Mouse (Mus musculus): ENCODE data around the gene Pmm2.

The Pmm2 gene

DNA sequence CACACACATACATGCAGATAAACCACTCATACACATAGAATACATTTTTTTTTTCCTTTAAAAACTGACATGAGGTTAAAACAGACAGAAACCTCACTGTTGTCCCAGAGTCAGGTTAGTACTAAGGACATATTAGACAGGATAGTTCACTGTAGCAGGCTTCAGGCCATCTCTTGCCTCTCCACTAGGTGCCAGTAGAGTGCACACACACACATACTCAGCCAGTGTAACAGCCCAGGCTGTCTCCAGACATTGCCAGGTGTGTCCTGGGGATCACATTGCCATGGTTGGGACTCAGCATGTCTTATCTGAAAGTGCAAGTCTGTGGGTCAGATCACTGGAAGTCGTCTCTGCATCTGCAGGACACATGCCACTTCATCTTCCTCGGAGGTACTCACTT, 6.4 kb downstream of the Pmm2 start:
- ChIA-PET POLR2A (interaction anchor here in 3 of 4 experiments (0.5 to 4.0 kb wide), 6 partner anchors 24 to 154 kb away, joined by 3 to 24 read pairs (median 6); partner anchors contain the start of genes Carhsp1 (in 2 of the 3) and Abat (in 1 of the 3)), CTCF (interaction anchor here in 3 of 4 experiments (0.6 to 1.2 kb wide), 5 partner anchors 24 to 259 kb away, joined by 3 to 6 read pairs (median 4); partner anchors contain the start of gene Carhsp1 (in 3 of the 3))

DNA sequence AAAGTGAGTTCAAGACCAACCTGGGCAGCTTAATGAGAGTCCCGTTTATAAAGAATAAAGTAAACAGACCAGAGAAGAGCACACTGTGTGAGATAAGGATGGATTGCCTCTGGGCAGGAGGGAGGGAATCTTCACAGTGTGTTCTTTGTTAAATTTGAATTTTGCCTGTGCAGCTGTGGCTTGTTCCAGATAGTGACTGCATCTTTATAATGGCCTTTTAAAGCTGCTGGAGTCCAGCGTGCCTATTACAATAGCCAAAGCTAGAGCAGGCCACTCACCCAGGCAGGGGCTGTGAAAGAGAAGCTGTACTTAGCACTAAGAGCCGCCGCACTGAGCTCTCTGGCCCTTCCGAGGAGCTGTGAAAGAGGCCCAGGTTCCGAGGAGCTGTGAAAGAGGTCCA, 8.1 kb downstream of the Pmm2 start:
- ChIA-PET POLR2A (interaction anchor here (0.6 to 4.0 kb wide), 17 partner anchors 8 to 191 kb away, joined by 3 to 24 read pairs (median 5); partner anchors contain the start of gene Carhsp1 (in 3 of the 4)), CTCF (interaction anchor here in 1 of 4 experiments (1.4 kb wide), 1 partner anchor 11 kb away, joined by 5 read pairs; no protein-coding TSS in a partner anchor)

DNA sequence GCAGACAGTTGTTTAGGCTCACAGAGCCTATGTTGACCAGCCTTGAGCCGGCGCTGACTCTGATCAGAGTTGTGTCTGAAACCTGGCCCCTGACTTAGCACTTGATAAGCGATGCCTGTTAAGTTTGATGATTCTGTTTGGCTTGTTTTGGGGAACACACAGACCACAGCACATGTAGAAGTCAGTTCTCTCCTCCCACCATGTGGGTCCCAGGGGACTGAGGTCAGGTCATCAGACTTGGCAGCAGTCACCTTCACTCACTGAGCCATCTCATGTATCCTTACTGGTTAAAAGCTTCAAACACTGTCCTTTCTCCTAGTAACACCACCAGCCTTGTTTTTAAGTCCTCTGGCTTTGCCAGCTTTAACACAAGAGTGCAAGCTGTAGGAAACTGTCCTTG, 12.5 kb downstream of the Pmm2 start:
- POLR2A ChIA-PET = interaction anchor here in 2 of 4 experiments (0.9 to 15.7 kb wide), 4 partner anchors 9 to 66 kb away, joined by 3 to 184 read pairs (median 4); partner anchors contain the start of gene Carhsp1 (in 1 of the 2)
- CTCF ChIA-PET = interaction anchor here in 1 of 4 experiments (0.5 kb wide), 1 partner anchor 156 kb away, joined by 3 read pairs; no protein-coding TSS in a partner anchor

DNA sequence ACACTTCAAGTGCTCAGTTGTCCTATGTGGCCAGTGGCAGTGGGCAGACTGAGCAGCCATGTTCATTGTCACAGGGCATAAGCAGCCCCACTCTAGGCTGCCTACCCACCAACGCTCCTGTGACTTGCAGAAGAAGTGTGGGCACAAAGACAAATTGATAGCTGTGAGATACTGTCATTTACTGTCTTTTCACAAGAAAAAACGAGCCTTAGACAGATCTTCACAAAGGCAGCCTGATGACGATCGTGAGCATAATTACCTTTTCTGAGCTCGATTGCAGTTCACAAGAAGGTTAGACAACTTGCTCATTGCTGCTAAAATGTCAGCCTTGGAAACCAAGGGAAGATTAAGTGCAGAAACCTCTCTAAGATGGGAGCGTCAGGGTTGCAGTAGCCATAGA, 17.6 kb downstream of the Pmm2 start:
- ChIA-PET CTCF (interaction anchor here in 3 of 4 experiments (0.6 to 2.5 kb wide), 5 partner anchors 11 to 27 kb away, joined by 3 to 10 read pairs (median 4); partner anchors contain the start of gene Carhsp1 (in 1 of the 3)), POLR2A (interaction anchor here (0.6 to 15.7 kb wide), 13 partner anchors 7 to 258 kb away, joined by 3 to 184 read pairs (median 6); partner anchors contain the start of gene Carhsp1 (in 3 of the 4))

- POLR2A ChIA-PET = interaction anchor here (0.6 to 15.7 kb wide), 24 partner anchors 8 to 259 kb away, joined by 3 to 184 read pairs (median 5); partner anchors contain the start of gene Carhsp1 (in 4 of the 4)
- CTCF ChIA-PET = interaction anchor here (0.6 to 2.5 kb wide), 9 partner anchors 10 to 142 kb away, joined by 3 to 10 read pairs (median 4); partner anchors contain the start of gene Carhsp1 (in 1 of the 4)
These were observed 18.1 kb downstream of the Pmm2 start for GRCm38 (mm10) chr16:8655599-8655998.

DNA sequence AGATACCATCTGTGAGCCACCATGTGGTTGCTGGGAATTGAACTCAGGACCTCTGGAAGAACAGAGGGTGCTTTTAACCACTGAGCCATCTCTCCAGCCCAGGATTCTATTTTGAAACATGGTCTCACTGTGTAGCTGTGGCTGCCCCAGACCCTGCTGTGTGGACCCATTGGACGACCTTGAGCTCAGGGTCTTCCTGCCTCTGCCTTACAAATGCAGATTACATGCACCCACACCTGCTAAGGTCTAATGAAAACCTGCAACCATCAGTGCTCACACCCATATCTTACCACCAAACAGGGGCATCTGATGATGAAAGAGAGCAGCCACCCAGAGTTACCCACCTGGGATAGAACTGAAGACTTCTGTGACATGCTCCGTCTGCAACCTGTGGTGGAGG, 18.8 kb downstream of the Pmm2 start:
- POLR2A ChIA-PET = interaction anchor here (0.5 to 15.7 kb wide), 28 partner anchors 8 to 259 kb away, joined by 3 to 184 read pairs (median 4); partner anchors contain the start of genes Carhsp1 (in 4 of the 4) and Pmm2 (in 1 of the 4)
- CTCF ChIA-PET = interaction anchor here in 3 of 4 experiments (0.6 to 2.5 kb wide), 10 partner anchors 10 to 258 kb away, joined by 3 to 10 read pairs (median 4); partner anchors contain the start of gene Carhsp1 (in 1 of the 3)

DNA sequence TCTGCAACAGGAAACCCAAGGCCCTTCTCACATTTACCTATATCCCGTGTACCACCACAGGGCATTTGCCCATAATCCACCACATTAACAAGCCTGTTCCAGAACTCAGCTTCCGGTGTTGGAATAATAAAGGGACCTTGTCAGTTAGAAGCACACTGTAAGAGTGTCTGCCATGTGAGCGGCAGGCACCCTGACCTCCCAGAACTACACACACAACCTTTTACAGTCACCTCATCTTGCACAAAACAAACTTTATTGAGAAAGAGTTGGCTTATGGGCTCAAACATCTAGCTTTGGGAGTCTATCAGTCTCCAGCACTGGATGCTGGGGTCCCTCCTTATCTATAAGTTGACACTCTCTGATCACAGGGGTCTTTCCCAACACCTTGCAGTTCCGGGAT, 20.9 kb downstream of the Pmm2 start:
- ChIA-PET POLR2A (interaction anchor here (0.5 to 15.7 kb wide), 10 partner anchors 8 to 240 kb away, joined by 3 to 184 read pairs (median 20); partner anchors contain the start of gene Carhsp1 (in 3 of the 4)), CTCF (interaction anchor here in 1 of 4 experiments (0.6 kb wide), 1 partner anchor 72 kb away, joined by 4 read pairs; no protein-coding TSS in a partner anchor)

DNA sequence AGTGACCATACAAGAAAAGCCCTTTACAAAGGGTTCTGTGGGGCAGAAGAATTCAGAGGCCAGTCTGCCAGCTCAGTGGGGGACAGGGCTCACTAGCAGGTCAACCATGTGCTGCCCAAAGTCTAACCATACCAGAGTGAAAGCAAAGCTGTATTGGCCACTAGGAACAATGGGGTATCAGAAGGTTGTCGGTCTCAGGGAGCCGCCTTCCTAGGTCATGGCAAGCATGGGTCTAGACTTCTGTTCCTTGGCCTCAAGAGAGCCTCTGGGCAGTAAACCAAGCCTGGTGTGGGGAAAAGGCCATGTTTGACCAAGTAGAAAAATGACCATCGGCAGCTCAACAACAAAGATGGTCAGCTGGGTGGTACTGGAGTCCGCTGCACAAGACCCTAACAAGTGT, 21.3 kb downstream of the Pmm2 start:
- POLR2A ChIA-PET = interaction anchor here (0.6 to 15.7 kb wide), 12 partner anchors 8 to 239 kb away, joined by 3 to 184 read pairs (median 8); partner anchors contain the start of genes Carhsp1 (in 3 of the 4), Gm5767 (in 1 of the 4), Pmm2 (in 1 of the 4) and Tmem186 (in 1 of the 4)

GRCm38 (mm10) chr16:8663022-8663421, 25.5 kb downstream of the Pmm2 start:
- CTCF ChIA-PET = interaction anchor here in 2 of 4 experiments (0.6 to 0.7 kb wide), 3 partner anchors 9 to 252 kb away, joined by 3 read pairs; partner anchors contain the start of gene Carhsp1 (in 1 of the 2)
- POLR2A ChIA-PET = interaction anchor here in 3 of 4 experiments (0.8 to 15.7 kb wide), 9 partner anchors 8 to 185 kb away, joined by 3 to 184 read pairs (median 4); partner anchors contain the start of gene Carhsp1 (in 3 of the 3)

More for the DNA sequence above, 21.3 kb downstream of the Pmm2 start:
- CTCF ChIA-PET = interaction anchor here in 2 of 4 experiments (0.6 to 1.5 kb wide), 2 partner anchors 14 to 72 kb away, joined by 4 read pairs; partner anchors contain the start of gene Carhsp1 (in 1 of the 2)

DNA sequence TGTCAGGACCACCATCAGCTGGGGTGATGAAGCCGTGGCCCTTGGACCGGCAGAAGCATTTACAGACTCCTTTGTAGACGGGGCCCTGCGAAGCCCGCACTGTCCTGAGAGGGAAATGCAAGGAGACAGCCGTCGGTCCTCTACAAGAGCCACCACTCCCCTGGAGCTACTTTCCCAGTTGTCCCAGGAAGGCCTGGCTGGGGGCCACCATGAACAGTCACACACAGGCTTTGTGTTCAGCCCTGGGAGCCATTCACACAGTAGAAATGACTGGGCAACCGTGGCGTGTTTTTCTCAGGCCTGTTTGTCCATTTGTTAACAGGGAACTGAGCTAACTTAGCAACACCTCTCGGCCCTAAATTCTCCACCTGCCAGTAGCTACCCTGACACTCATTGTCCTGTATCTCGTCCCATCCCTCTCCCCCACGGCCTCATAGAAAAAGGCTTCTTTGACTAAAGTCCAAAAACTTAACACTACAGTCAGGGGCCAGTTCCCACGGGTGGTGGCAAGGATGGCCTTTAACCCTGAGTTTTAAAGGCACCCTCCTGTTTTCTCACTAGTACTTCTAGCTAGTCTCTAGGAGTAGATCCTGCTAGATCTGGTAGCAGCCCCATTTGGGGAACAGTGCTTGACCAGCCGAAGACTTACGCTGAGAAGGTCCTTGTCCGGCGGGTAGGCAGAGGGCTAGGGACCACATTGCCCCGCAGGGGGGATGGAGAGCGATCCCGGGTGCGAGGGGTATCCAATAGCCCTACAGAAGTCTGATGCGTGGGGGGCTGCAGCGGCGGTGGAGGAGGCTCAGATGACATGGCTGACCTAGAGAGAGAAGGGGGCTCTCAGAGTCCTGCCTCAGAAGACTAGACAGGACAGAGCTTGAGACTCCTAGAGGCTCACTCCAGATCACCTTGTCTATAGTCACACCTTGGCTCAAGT, 26.4 kb downstream of the Pmm2 start:
- CTCF ChIA-PET = interaction anchor here in 1 of 4 experiments (0.6 kb wide), 1 partner anchor 8 kb away, joined by 3 read pairs; the partner anchor contains the start of gene Carhsp1
- POLR2A ChIA-PET = interaction anchor here (0.6 to 15.7 kb wide), 15 partner anchors 8 to 193 kb away, joined by 3 to 184 read pairs (median 3); partner anchors contain the start of genes Carhsp1 (in 3 of the 4), Gm5767 (in 1 of the 4), Pmm2 (in 1 of the 4) and Tmem186 (in 1 of the 4)

GRCm38 (mm10) chr16:8665367-8665766, 27.9 kb downstream of the Pmm2 start:
- ChIA-PET CTCF (no interaction called here), POLR2A (interaction anchor here in 3 of 4 experiments (0.6 to 15.7 kb wide), 14 partner anchors 7 to 1394 kb away, joined by 3 to 184 read pairs (median 3); partner anchors contain the start of genes Mettl22 (in 2 of the 3), Carhsp1 (in 1 of the 3), Gm5767 (in 1 of the 3) and Pmm2 (in 1 of the 3))

- ChIA-PET CTCF (interaction anchor here in 3 of 4 experiments (0.5 to 1.2 kb wide), 5 partner anchors 11 to 258 kb away, joined by 3 to 4 read pairs (median 4); no protein-coding TSS in a partner anchor), POLR2A (interaction anchor here in 3 of 4 experiments (0.8 to 4.1 kb wide), 17 partner anchors 10 to 255 kb away, joined by 3 to 49 read pairs (median 3); partner anchors contain the start of gene Mettl22 (in 1 of the 3))
These were observed 29.0 kb downstream of the Pmm2 start for GRCm38 (mm10) chr16:8666452-8666851.

DNA sequence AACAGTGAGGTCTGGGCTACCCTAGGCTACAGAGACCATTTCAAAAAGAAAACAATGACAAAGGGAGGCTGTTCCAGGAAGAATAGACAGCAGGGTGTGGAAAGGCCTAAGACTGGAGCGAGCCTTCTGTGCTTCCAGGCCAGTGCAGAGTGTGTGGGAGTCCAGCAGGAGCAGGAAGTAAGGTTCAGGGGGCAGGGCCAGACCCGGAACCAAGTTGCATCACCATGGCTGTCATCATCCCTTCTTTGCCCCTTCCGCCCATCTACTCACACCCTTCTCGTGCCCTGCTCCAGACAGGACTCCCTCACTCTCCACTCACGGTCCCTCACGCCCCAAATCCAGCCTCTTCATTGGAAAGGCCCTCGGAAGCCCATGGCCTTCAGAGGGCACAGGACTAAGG, 29.8 kb downstream of the Pmm2 start:
- CTCF ChIA-PET = interaction anchor here in 3 of 4 experiments (1.0 to 1.5 kb wide), 6 partner anchors 24 to 258 kb away, joined by 3 to 6 read pairs (median 4); no protein-coding TSS in a partner anchor
- POLR2A ChIA-PET = interaction anchor here (0.6 to 4.1 kb wide), 25 partner anchors 8 to 202 kb away, joined by 3 to 49 read pairs (median 3); no protein-coding TSS in a partner anchor

DNA sequence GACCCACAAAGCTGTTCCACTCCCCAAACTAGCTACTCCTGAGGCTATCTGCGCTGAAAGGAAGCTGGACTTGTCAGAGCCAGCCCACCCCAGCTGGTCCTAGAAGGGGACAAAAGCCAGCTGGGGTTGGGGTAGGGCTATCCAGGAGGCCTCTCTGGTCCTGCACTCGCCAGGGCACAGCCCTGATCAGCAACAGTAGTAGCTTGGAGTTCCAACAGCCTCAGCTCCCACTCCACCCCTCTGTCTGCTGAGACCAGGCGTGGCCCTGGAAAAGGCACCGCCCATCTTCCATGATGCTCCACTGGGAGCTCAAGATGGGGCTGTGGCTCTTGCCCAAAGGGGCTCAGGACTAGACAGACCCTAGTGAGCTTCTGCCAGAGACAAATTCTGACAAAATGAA, 30.3 kb downstream of the Pmm2 start:
- ChIA-PET POLR2A (interaction anchor here (0.5 to 4.1 kb wide), 28 partner anchors 8 to 1549 kb away, joined by 3 to 49 read pairs (median 3); no protein-coding TSS in a partner anchor), CTCF (interaction anchor here in 3 of 4 experiments (0.6 to 1.5 kb wide), 8 partner anchors 11 to 259 kb away, joined by 3 to 6 read pairs (median 4); no protein-coding TSS in a partner anchor)

DNA sequence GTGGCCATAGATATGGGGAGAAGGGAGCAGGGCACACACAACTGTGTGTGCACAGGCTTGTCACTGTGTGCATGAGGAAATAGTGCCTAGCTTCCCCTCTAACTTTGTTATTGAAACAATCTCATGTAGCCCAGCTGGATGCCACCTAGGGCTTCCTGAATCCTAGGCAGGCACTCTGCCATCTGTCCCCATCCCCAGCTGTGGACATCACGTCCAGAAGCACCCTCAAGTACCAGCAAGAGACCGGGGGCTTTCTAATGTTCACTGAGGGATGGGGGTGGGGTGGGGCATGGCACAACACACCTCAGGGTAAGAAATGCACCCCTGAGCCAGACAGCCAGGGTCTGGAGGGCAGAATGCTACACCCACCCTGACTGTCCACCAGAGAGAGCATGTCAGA, 30.9 kb downstream of the Pmm2 start:
- POLR2A ChIA-PET = interaction anchor here (0.5 to 4.1 kb wide), 24 partner anchors 8 to 1548 kb away, joined by 3 to 49 read pairs (median 3); no protein-coding TSS in a partner anchor
- CTCF ChIA-PET = interaction anchor here in 3 of 4 experiments (0.6 to 1.5 kb wide), 7 partner anchors 12 to 260 kb away, joined by 3 to 6 read pairs (median 5); no protein-coding TSS in a partner anchor

DNA sequence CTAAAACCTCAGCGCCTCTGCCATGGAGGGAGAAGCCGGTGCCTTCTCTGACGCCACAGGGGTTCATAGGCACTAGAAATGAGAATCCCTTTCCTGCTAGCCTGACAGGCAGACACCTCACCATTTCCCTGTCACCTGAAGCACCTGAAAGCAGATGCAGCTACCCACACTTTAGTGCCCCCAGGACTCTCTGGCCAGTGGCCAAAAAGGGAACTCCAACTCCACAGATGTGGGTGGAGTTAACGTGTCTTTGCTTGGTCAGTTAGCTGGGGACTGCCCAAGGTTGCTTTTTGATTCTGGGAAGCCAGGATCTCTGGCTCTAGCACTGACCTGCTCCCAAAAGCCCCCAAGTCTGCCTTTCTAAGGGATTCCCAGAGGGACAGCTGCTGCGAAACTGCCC, 32.0 kb downstream of the Pmm2 start:
- POLR2A ChIA-PET = interaction anchor here in 3 of 4 experiments (0.6 to 6.8 kb wide), 20 partner anchors 9 to 198 kb away, joined by 3 to 184 read pairs (median 4); partner anchors contain the start of genes Mettl22 (in 1 of the 3), Pmm2 (in 1 of the 3) and Tmem186 (in 1 of the 3)
- CTCF ChIA-PET = interaction anchor here in 1 of 4 experiments (1.2 kb wide), 1 partner anchor 137 kb away, joined by 4 read pairs; no protein-coding TSS in a partner anchor

Measured in embryonic stem cell, embryonic (primary cell).